Mouse (Mus musculus) heart, embryonic 13.5 days (tissue): Measurements from ENCODE around the gene Ahnak. TPM values are rescaled to one million over a fixed set of nuclear protein-coding genes. Genes with fewer than 3 reads are reported as not detected.
"Not testable (repeated sequence)": the region's sequence is repeated elsewhere in the genome, so short reads cannot be mapped to it uniquely, and the experiment has no call there.

Experiments
- ATAC-seq: fragments of 200-750 bp; cut with Nextera tagmentation; 2 replicates; pipeline ENCODE4 v1.8.0; 2017; ENCODE audit warnings: moderate TSS enrichment; ENCODE audit not compliant: insufficient number of reproducible peaks, low FRiP score, low TSS enrichment; ENCODE audit errors: extremely low read depth
- H3K27ac ChIP-seq: fragments of 300-500 bp; sonication (generic); replicated peaks from 2 replicates; pipeline ENCODE4 v1.5.1; 2015; ENCODE audit warnings: moderate library complexity, mild to moderate bottlenecking, inconsistent platforms
- H3K27me3 ChIP-seq: fragments of 300-500 bp; sonication (generic); replicated peaks from 2 replicates; pipeline ENCODE4 v1.6.1; 2015; ENCODE audit warnings: mild to moderate bottlenecking, inconsistent platforms
- H3K36me3 ChIP-seq: fragments of 300-500 bp; sonication (generic); 2 replicates; pipeline ENCODE4 v1.6.1; 2015; ENCODE audit warnings: mild to moderate bottlenecking, inconsistent platforms
- H3K4me1 ChIP-seq: fragments of 300-500 bp; sonication (generic); 2 replicates; pipeline ENCODE4 v1.6.1; 2015; ENCODE audit warnings: inconsistent platforms
- H3K4me2 ChIP-seq: fragments of 300-500 bp; sonication (generic); 2 replicates; pipeline ENCODE4 v1.6.1; 2015; ENCODE audit warnings: inconsistent platforms, mild to moderate bottlenecking, moderate library complexity
- H3K4me3 ChIP-seq: fragments of 300-500 bp; sonication (generic); 2 replicates; pipeline ENCODE4 v1.5.1; 2015; ENCODE audit warnings: moderate library complexity, mild to moderate bottlenecking, inconsistent platforms
- H3K9ac ChIP-seq: fragments of 300-500 bp; sonication (generic); 2 replicates; pipeline ENCODE4 v1.6.1; 2015; ENCODE audit warnings: inconsistent platforms, mild to moderate bottlenecking, moderate library complexity
- H3K9me3 ChIP-seq: fragments of 300-500 bp; sonication (generic); 2 replicates; pipeline ENCODE4 v1.6.1; 2016; ENCODE audit warnings: inconsistent platforms
- WGBS: fragments of 180-500 bp; shearing (Covaris S2); methylation state at CpG from one replicate; pipeline ENCODE4 v1.1.7; 2015; ENCODE audit warnings: mixed read lengths; 5-methylcytosine and 5-hydroxymethylcytosine counted together
- polyA plus RNA-seq: library from polyadenylated mRNA; unstranded; fragments of >200 nt; fragmentation: Nextera tagmentation; extraction: Ambion mirVana; gene quantifications from 2 replicates; pipeline ENCODE4 v1.2.1, GENCODE M21; 2015

The Ahnak gene
- polyA plus RNA-seq, 1 experiment from 2014 or later: 22.8 TPM

DNA sequence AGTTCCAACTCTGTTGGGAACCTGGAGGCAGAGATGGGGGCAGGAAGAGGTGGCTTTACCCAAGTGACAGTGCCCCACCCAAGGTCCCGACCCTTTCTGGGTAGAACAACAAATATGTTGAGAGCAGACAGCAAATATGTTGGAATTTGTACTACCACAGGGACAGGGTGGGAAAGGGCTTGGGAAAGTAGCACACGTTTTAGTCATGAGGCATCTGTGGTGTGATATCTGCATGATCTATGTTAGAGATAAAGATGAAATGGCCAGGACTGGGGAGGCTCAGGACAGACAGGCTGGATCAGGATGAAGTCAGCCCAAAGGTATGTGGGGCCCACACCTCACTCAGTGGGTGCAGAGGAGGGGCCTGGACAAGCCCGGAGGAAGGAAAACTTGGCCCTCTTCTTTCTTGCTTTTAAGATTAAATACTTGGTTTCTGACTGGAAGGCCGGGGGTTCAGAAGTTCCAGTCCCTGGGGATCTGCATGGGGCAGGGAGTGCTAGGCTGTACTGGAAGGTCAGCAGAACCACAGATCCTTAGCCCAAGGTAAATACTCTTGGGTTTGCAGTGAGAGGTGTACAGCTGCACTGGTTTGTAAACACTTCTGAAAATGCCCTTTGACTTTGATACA, 117.8 kb downstream of the Ahnak start:
- H3K4me3 ChIP-seq: no peak overlapping the region

GRCm38 (mm10) chr19:9107379-9107755, 118.3 kb downstream of the Ahnak start:
- ATAC-seq: 0 out of 2 replicates have a peak, but pooled peaks have one; percentile 4

More for the DNA sequence above, 117.8 kb downstream of the Ahnak start:
- ATAC-seq: peak; percentile 39; the same call in 1 of the 2 replicates
- H3K4me1 ChIP-seq: peaks cover 21% of the 10 kb centered on the region
- no peaks in the 10 kb centered on the region for H3K9me3 ChIP-seq
- 11% methylated on average over 4 of the region's 4 CpGs for WGBS
- H3K27ac ChIP-seq: peak overlapping the region; percentile 72
- H3K27me3 ChIP-seq: no peaks in the 10 kb centered on the region
- H3K36me3 ChIP-seq: no peaks in the 10 kb centered on the region
- 0 out of 2 replicates have a peak overlapping the region, but pooled peaks have one; percentile 4 for H3K4me2 ChIP-seq
- H3K9ac ChIP-seq: peak overlapping the region; percentile 65

GRCm38 (mm10) chr19:9108536-9108935, 119.5 kb downstream of the Ahnak start:
- WGBS: 84% methylated on average over 1 of the region's 1 CpGs

More at GRCm38 (mm10) chr19:9107379-9107755, 118.3 kb downstream of the Ahnak start:
- Histone ChIP-seq H3K9me3 (no peaks in the 10 kb centered on the region), H3K27me3 (no peaks in the 10 kb centered on the region), H3K4me2 (no peak overlapping the region), H3K9ac (peak overlapping the region; percentile 65; the same call in 1 of the 2 replicates), H3K4me3 (no peak overlapping the region), H3K4me1 (peaks cover 25% of the 10 kb centered on the region), H3K27ac (peak overlapping the region; percentile 72), H3K36me3 (peaks cover under 1% of the 10 kb centered on the region; the same call in 1 of the 2 replicates)
- 78% methylated on average over 1 of the region's 1 CpGs for WGBS

GRCm38 (mm10) chr19:9110182-9110869, 121.2 kb downstream of the Ahnak start:
- Histone ChIP-seq H3K4me1 (peaks cover 27% of the 10 kb centered on the region), H3K27ac (no peak overlapping the region), H3K36me3 (peaks cover 20% of the 10 kb centered on the region), H3K27me3 (no peaks in the 10 kb centered on the region), H3K4me2 (no peak overlapping the region), H3K9ac (no peak overlapping the region), H3K4me3 (no peak overlapping the region), H3K9me3 (no peaks in the 10 kb centered on the region)
- no peak for ATAC-seq
- 41% methylated on average over 4 of the region's 4 CpGs for WGBS

More at GRCm38 (mm10) chr19:9108536-9108935, 119.5 kb downstream of the Ahnak start:
- ATAC-seq: no peak
- Histone ChIP-seq H3K9me3 (no peaks in the 10 kb centered on the region), H3K4me2 (no peak overlapping the region), H3K9ac (no peak overlapping the region), H3K36me3 (peaks cover 12% of the 10 kb centered on the region), H3K4me1 (peaks cover 27% of the 10 kb centered on the region), H3K27ac (no peak overlapping the region), H3K4me3 (no peak overlapping the region), H3K27me3 (no peaks in the 10 kb centered on the region)

GRCm38 (mm10) chr19:9112043-9112442, 123.0 kb downstream of the Ahnak start:
- Histone ChIP-seq H3K27me3 (no peaks in the 10 kb centered on the region), H3K36me3 (peaks cover 27% of the 10 kb centered on the region), H3K4me1 (peaks cover 18% of the 10 kb centered on the region), H3K27ac (no peak overlapping the region), H3K9me3 (no peaks in the 10 kb centered on the region), H3K4me2 (no peak overlapping the region), H3K4me3 (no peak overlapping the region), H3K9ac (peak overlapping the region; percentile 19; the same call in 1 of the 2 replicates)
- 40% methylated on average over 8 of the region's 8 CpGs for WGBS
- no peak for ATAC-seq

GRCm38 (mm10) chr19:9116268-9116667, 127.2 kb downstream of the Ahnak start:
- Histone ChIP-seq H3K4me1 (peaks cover 21% of the 10 kb centered on the region), H3K4me2 (no peak overlapping the region), H3K9ac (no peak overlapping the region), H3K27ac (peak overlapping the region; percentile 72; the same call in 1 of the 2 replicates), H3K4me3 (no peak overlapping the region), H3K27me3 (no peaks in the 10 kb centered on the region), H3K9me3 (no peaks in the 10 kb centered on the region), H3K36me3 (peaks cover 27% of the 10 kb centered on the region)
- no peak for ATAC-seq
- WGBS: 72% methylated on average over 4 of the region's 4 CpGs

- peak overlapping the region; percentile 72 for H3K27ac ChIP-seq
- ATAC-seq: no peak; the same call in 1 of the 2 replicates
- no peak overlapping the region for H3K4me3 ChIP-seq
- H3K4me2 ChIP-seq: peak overlapping the region; percentile 27
- 42% methylated on average over 5 of the region's 5 CpGs for WGBS
- H3K9me3 ChIP-seq: no peaks in the 10 kb centered on the region
- H3K36me3 ChIP-seq: peaks cover 27% of the 10 kb centered on the region
- no peaks in the 10 kb centered on the region for H3K27me3 ChIP-seq
- peaks cover 19% of the 10 kb centered on the region for H3K4me1 ChIP-seq
- peak overlapping the region; percentile 28 for H3K9ac ChIP-seq
Measured at GRCm38 (mm10) chr19:9117275-9117674, 128.2 kb downstream of the Ahnak start.

- Histone ChIP-seq H3K36me3 (peaks cover 7% of the 10 kb centered on the region), H3K27me3 (no peaks in the 10 kb centered on the region), H3K4me2 (no peak overlapping the region), H3K9me3 (no peaks in the 10 kb centered on the region), H3K27ac (no peak overlapping the region), H3K4me1 (peaks cover 15% of the 10 kb centered on the region), H3K9ac (no peak overlapping the region), H3K4me3 (no peak overlapping the region)
- 91% methylated on average over 3 of the region's 3 CpGs for WGBS
- no peak for ATAC-seq
Measured at GRCm38 (mm10) chr19:9119655-9120425, 130.8 kb downstream of the Ahnak start.

DNA sequence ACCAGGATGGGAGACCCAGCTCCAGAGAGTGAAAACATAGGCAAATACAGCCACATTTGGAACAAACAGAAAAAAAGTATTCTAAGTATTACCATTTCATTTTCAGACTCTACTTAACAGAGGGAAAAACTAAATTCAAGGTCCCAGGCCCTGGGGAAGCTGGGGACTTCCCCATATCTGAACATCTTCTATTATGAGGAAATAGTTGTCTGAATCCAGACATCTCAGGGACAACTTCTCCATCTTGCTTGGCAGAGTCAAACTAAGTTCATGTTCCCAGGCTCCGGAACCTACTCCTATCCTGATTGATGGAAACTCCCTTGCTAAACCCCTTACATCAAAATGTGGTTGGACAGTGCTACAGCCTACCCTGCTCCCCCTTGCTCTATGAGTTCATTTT, 133.3 kb downstream of the Ahnak start:
- Histone ChIP-seq H3K27ac (no peak overlapping the region), H3K27me3 (no peaks in the 10 kb centered on the region), H3K4me3 (no peak overlapping the region), H3K9me3 (no peaks in the 10 kb centered on the region), H3K9ac (no peak overlapping the region), H3K4me1 (peaks cover 7% of the 10 kb centered on the region), H3K4me2 (no peak overlapping the region), H3K36me3 (peaks cover 8% of the 10 kb centered on the region)
- ATAC-seq: no peak
- 86% methylated on average over 1 of the region's 1 CpGs for WGBS

GRCm38 (mm10) chr19:9123986-9124385, 134.9 kb downstream of the Ahnak start:
- H3K4me2 ChIP-seq, H3K4me1 ChIP-seq, H3K27ac ChIP-seq, H3K9me3 ChIP-seq, H3K27me3 ChIP-seq, H3K4me3 ChIP-seq, H3K9ac ChIP-seq, ATAC-seq: not testable (repeated sequence)
- 92% methylated on average over 2 of the region's 2 CpGs for WGBS
- H3K36me3 ChIP-seq: peaks cover 15% of the 10 kb centered on the region
